Mouse (Mus musculus): ENCODE measurements at regions not wholly inside any gene's neighbourhood (a gene's known extent, or its start where the extent isn't known, plus 50 kb on each side); places are given as distances from the start of the nearest gene placed in this dataset.

- peak; percentile 6 for DNase-seq
Measured at GRCm38 (mm10) chr17:61960837-61961236, 920.3 kb downstream of the Efna5 start.

DNA sequence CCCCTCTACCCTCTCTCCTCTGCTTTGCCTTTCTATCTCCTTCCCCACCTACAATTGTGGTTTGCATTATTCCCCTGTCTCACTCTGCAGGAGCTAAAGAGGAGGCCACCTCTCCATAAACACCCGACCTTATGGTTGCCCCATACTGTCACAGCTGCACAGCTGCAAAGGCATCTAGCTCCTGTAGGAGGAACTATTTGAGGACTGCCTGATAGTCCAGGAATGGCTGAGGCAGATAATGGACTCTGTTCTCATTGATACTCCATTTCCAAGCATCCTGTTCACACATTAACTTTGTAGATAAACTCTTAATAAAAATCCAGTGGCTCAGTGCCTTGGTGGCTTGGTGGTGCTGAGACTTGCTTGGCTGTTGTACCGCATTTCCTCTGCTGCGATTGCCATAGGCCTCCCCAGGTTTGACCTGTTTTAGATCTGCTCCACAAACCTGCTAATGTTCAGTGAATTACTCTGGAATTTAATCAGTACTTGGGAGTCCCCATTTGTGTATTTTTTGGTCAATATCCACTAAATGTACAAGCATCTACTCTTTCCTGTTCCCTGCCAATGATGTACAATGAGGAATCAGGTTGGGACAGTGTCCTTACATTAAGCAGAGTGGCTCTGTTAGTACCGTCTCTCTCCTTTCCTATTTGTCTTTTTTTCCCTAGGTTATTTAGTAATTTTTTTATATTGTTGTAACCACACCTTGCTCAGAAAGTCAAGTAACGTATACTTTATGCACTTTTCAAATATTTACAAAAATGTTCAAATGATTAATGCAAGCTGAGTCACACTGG lies 920.9 kb downstream of the Efna5 start:
- no peak for DNase-seq

DNA sequence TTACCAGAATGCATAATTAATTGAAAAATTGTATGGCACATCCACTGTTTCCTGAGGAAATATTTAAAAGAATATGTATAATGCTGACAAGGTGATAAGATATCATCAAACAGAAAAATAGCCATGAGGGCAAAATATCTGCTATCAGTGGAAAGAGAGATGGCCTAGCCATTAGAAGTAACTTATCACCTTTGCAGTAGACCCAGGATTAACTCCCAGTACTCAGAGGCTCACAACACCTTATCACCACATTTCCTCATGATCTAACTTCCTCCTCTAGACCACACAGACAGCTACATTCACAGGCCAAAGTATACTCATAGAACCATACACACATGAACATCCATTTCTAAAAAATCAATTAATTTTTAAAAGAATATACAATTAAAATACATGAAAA lies 963.4 kb downstream of the Efna5 start:
- no peak for DNase-seq

DNA sequence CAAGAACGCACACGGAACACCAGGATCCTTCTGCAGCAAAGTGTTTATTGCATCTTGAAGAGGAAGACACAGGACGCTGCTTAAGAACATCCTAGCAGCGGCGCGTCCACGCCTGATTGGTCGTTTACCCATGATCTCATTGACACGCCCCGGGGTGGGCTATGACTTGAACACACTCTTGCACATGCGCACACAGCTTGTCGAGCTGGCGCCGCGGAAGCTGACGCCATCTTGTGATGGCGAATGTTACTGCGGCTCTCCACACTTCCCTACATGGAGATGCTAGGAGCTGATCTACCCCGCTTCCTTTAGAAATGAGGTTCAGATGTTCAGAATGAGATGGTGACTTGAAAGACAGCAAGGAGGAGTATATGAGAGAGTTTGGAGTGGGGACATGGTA lies 978.2 kb downstream of the Efna5 start:
- no peak for DNase-seq

- no peak for DNase-seq
Measured at GRCm38 (mm10) chr17:61890631-61891030, 990.5 kb downstream of the Efna5 start.

GRCm38 (mm10) chr17:61866154-61866553 lies 1015.0 kb downstream of the Efna5 start:
- no peak for DNase-seq

DNA sequence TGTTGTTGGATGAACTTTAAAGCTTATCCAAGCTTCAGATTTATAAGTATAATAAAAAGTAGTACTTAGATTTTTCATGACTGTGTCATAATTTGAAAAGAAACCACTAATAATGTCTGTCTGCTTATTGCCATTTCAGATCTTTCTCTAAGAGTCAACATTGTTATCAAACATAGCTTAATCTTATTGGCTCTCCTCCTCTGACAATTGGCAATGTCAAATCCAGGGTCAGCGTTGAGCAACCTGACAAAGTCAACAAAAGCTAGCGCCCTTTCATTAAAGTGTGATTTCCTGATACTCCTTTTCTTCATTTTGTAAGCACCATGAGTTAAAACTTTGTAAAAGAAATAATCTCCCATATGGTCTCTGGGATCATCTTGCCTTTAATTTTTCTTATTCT lies 1018.7 kb downstream of the Efna5 start:
- no peak for DNase-seq

- no peak for DNase-seq
Measured at GRCm38 (mm10) chr17:61837555-61837954, 1043.6 kb downstream of the Efna5 start.

DNA sequence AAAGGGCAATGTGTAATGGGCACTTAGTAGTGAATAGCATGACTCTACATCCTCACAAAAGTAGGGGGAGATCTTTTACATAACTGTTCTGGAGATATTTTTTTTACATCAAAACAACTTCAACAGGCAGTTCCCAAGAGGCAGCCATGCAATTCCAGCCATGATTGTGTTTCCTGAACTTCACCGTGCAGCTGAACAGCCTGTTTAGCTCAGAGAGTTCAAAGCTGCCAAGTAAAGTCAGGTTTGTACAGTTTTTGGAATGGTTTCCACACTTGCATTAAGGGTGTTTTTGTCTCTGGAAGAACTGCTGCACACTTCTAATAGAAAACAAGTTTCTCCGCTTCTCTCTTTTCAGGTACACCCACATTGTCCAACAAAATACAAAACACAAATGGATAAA lies 1065.6 kb downstream of the Efna5 start:
- DNase-seq: no peak

DNA sequence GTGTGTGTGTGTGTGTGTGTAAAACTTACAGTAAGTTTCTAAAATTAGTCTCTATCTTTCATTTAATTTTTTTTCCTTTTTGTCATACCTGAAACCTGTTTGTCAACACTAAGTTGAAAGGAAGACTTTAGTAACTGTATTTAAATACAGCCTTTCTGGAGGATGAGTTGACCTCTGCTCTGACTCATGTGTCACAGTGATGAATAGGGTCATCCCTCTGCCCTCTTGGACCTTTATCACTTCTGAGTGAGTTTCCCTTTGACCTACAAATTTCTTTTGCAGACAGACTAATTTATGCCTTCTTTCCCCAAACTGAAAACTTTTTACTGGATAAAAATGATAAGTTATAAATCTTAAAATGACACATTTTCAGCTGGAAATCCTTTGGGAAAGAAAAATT lies 1112.8 kb downstream of the Efna5 start:
- DNase-seq: no peak

DNA sequence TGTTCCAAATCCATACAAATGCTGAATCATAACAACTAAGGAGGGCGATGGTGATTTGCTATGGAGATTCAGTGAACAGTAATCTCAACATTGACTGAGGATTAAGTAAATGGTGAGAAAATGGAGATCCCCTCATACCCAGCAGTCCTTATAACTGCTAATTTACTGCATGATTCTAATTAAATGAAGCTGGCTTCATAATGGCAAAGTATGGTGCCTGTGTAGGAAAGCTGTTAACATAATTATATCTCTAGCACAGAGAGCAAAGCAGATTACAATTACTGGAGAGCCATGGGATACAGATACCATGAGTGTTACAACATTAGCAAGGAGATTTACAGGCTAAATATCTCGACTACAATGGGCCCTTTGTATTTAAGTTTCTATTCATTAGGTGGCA lies 1116.0 kb downstream of the Efna5 start:
- no peak for DNase-seq
